Mouse (Mus musculus): ENCODE measurements around the gene Cox8a.

Gene Cox8a

DNA sequence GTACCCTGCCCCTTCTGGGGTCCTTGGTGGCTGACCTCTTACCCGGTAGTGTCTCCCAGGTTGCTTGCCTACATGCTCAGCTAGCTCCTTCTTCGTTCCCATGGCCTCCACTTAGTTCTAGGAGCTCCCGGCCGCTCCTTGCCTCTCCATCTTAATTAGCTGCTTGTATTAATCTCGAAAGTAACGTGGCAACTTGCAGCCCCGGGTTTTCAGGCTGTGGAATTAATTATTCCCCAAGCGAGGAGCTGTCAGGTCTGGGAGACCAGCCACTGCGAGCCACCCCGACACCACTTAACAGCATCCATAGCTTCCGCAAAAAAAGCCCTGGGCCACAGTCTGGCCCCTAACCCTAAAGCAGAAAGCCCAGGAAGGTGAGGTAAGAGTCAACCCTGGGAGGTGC lies 34.0 kb downstream of the Cox8a start:
- DNase-seq: no peak

DNA sequence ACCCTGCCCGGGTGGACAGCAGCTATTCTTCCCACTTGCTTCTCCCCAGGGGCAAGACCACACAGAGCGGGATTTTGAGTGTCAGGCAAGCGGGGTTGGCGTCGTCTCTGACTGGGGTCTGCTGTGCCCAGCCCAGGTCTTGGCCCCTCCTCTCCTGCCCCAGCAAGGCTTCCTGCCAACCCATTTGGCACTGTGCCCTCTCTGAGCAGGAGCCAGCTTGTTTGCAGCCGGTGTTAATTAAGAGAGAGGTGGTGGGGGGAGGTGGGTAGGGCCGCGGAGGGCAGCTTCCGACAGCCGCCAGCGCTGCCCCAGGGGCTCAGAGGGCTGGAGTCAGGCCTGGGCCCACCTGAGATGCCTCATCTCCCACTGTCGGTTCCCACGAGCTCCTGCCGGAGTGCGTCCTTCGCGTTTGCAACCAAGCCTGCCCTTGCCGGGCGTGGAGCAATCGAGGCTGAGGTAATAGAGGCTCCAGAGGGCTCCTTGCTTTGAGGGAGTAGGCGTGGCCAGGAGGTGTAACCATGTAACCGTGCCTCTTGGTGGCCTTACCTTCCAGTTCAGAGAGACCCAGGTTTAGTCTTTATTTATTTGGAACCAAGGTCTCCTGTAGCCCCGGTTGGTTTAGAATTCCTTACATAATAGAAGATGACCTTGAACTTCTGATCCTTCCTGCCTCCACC lies 35.0 kb downstream of the Cox8a start:
- peak; percentile 89 to 93 for DNase-seq

DNA sequence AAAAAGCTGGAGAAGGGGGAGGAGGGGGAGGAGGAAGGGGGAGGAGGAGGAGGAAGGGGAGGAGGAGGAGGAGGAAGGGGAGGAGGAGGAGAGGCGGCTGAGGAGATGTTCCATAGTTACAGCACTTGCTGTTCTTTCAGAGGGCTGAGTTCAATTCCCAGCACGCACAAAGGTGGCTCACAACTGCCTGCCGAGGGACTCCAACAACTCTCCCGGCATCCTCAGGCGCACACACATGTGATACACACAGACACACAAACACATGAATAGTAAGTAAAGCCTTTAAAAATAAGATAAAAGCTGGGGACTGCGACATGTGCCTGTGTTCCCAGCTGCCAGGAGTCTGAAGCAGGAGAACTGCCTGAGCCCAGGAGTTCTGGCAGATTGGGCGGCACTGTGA lies 35.9 kb downstream of the Cox8a start:
- DNase-seq: no peak

DNA sequence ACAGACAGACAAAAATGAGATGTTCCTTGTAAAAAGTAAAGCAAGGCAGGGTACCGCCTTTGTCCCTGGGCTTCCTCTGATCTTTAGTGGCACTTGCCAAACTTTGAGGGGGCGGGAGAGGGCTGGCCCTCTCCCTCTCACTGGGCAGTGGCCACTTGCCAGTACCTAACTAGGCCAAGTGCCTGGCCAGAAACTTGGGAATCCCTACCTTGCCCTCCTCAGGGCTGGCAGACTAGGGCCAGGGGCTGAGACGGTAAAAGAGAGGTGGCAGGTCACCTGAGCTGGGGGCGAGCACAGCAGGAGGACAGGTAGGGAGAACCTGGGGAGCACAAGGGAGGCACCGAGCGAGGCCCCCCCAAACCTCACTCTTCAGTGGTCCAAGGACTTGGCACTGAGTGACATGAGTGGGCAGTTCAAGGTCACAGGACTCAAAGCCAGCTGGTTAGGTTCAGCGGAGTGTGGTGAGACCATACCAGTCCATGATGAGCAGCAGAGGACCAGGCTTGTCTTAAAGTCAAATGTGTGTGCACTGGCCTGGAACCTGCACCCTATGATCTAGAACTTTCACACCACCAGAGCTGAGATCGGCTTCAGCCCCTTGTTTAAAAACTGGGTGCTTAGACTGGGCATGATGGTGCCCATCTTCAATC lies 36.5 kb downstream of the Cox8a start:
- DNase-seq: no peak

DNA sequence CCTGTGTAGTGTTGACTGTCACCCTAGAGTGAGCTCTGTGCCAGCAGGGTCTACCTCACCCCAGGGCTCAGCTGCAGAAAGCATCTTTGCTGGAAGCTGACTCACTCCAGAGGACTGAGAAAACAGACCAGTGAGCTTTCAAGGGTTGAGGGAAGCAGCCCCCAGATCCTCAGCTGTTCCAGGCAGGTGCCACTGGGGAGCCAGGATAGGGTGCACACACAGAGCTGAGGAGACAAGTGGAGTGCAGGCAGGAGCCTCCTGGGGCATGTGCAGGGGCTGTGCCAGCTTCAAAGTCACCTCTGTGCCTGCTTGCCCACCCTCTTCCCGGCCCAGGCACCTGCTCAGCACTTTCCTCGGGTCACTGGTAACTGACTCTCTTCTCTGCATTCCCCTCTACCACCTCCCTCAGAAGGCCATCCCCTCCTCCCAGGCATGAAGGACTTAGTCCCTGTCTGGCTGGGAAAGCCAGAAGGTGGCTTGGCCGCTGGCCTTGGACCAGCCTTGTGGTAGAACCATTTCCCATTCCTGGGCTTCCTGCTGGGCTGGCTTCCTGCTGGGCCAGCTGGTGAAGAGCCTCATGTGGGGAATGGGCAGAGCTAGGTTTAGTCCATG lies 38.5 kb downstream of the Cox8a start:
- DNase-seq: peak; percentile 52 to 73

DNA sequence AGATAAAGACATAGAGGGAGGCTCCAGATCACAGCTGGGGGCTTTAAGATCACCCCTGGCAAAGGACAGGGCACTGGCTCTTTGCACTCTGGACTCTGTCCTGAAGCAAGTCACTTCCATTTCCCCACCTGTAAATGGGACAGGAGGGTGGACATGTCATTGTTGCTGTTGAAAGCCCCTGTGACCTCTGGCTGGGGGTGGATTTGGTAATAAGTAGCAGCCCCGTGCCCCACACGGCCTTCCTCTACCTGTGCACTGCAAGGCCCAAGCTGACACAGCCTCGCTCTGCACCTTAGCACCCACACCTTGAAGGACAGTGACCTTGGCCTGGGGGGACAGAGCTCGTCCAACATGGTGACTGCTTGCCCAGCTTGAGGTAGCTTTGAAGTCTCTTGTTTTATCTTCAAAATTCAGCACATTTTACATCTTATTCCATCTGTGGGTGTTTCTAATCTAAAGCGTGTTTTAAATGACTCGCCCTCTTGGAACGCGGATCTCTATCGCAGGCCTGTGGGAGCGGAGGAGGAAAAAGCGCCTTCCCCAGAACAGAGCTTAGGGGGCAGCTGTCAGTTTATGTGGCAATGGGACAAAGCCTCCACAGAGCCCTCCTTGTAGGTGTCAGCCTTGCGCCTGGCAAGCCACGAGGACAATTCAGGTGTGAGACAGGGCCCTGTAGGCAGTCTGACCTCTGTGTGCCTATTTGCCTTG lies 39.5 kb downstream of the Cox8a start:
- peak in 1 of 2 experiments; percentile 24 for DNase-seq

DNA sequence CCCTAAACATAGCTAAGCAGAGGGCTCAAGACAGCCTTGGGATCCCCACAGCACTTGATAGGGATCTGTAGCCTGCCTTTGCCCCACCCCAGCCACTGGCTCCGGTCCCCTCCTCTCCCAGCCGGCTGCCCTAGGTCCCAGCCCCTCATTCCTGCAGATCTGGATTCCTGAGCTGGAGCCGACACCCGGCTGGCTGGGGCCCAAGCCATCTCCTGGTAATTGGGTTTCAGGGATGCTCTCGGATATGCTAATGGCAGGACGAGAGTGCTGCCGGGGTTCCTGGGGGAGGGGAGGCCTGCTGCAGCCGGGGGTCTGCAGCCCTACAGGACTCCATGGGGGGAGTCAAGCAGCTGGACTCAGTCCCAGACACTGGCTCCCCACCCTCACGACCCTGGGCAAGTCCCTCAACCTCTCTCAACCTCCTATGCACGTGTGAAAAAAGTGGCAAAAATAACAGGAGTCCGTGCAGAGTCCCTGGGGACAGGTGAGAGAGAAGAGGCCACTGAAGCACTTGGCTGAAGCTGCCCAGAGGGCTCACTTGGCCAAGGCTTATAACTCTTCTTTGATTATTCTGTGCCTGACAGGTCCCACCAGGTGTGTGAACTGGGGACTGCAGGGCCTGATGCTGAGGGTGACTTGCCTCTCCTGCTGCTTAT lies 41.2 kb downstream of the Cox8a start:
- no peak for DNase-seq

DNA sequence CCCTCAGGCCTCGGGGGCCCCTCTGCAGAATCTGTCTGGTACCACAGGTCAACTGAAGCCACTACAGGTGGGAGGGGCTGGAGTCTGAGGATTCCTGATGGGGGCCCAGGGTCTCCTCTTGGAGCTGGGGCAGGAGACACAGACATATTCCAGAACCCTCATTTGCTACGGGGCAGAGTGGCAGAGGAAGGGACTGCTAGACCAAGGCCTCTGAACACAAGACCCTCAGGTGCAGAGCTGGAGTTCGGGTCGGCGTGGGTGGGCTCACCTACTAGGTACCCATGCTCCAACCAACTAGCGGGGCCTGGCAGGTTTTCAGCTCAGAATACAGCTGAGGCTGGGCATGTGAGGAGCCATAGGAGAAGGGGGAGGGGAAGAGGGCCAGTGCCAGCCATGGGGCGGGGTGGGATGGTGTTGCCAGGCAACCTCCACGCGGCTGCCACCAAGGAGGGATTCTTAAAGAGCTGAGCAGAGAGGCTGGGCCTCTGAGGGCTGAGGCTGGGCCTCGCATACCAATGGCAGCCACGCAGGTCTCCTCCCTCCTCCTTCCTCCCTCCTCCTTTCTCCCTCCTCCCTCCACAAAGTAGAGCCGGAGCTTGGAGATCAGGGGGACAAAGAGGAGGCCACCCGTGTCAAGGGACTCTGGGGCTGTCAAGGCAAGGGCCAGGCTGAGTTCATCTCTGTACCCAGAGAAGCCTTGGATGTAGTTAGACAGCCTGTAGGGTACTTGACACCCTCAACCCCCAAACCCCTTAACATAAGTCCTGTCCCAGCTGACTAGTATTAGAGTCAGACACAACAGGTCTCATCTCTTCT lies 45.2 kb downstream of the Cox8a start:
- peak; percentile 69 to 81 for DNase-seq

DNA sequence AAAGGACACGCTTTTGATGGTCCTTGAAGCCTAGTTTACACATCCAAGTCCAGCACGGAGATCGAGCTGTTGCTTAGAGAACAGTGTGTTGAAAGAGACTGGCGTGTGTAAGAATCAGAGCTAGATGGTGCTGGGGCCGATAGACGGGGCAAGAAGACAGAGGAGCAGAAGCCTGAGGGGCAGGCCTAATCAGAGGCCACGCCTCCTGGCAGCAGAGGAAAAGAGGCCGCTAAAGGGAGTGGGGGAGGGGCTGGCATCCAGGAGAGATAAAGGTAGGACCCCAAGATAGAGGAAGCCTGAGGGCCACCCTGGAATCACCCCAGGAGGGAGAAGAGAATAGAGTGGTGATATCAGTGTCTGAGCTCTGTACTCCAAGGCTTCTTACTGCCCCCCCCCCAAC lies 46.0 kb downstream of the Cox8a start:
- no peak for DNase-seq

DNA sequence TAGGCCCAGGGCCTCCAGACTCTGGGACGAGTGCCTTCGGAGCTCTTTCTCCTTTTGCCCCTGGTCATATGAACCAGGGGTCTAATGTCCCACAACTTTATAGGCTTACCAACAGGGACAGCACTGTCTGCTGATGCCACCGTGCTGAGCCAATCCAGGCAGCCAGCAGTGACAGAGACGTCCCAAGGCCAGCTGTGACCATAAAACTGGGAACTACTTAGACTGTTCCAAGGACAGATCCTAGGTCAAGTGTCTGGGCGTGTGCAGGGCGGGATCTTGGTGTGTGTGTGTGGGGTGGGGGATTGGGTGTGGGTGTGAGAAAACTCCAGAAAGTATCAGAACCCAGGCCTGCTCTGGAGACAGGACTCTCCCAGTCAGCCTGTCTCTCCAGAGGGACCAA lies 46.5 kb downstream of the Cox8a start:
- no peak for DNase-seq

DNA sequence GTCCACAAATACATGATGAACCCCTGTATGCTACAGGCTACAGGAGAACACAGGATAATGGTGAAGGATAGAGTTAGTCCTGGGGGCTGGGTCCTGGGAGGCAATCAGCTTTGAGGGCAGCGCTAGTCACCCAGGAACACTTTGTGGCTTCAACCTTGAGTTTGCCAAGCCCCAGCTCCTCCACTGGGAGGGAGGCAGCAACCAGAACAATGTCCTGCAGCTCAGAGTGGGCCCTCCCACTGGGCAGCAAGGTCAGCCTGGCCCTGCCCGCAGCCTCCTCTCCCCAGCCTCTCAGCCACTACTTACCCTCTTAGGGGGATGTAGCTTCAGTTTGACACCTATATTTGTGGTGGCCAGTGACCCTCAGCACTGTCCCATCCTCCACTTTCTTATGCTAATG lies 49.0 kb downstream of the Cox8a start:
- no peak for DNase-seq

DNA sequence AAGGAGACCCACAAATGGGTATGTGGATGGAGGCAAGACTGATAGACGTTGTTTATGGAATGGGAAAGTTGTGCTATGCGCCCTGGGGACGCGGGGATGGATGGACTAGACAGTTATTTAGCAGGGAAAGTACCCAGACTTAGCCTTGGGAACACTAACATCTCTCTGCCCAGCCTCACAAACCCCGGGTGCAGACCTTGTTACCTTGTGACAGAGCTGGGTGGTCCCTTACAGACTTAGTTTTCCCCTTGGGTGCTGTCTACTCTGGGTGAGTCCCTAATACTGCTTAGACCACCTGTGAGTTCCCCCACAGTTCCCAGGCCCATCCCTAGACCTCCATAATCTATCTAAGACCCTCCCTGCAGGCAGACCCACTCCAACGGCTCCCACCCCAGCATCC lies 50.6 kb downstream of the Cox8a start:
- no peak for DNase-seq

DNA sequence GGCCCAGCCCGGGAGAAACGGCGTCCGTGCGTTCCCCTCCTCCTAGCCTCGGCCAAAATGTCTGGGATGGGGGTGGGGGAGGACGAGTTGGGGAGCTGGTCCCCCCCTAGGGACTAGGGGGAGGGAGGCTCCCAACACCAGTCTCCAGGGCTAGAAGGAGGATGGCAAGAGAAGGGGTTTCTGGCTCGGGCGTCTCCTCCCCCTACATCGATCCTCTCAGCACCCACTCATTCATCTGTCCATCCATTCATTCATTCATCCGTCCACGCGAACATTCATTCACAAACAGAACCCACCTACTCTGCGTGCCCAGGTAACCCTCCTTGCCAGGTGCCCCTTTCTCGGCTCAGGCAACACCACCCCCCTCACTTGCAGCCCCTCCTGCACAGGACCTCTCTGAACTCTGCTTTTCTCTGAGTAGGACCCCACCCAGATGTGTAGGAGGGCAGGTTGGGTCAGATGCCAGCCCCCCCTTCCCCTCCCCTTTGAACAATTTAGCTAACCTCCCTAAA lies 51.2 kb downstream of the Cox8a start:
- no peak for DNase-seq

DNA sequence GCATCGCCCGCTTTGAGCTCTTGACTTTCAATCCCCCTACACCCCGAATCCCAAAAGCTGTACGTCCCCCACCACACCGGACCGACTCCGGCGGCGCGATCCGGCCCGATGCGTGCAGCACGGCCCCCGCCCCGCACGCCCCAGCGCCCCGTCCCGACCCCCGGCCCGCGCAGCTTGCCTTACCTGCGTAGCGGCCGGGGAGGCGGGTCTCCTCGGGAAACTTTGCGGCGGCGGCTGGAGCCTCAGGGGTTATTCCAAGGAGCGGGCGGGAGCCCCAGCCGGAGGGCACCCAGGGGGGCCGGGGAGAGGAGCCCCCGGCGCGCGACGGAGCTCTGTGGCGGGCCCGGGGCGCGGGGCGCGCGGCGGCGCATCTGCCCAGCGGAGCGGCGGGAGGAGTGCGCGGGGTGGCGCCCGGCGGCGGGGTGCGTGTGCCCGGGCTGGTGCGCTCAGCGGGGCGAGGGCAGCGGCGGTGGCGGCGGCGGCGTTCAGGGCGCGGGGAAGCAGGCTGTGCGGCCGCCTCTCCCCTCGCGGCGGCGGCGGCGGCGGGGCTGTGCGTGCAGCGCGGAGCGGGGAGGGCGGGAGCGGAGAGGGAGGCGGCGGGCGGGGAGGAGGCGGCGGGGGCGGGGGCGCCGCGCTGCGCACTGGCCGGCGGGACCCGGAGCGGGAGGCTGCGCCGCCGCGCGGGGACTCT lies 51.8 kb downstream of the Cox8a start:
- peak in 1 of 2 experiments; percentile 49 for DNase-seq

Data from kidney, postnatal 4 days (tissue).